Mouse (Mus musculus) layer of hippocampus, postnatal 10 days (tissue): ENCODE measurements around the gene Adap2. TPM values are rescaled to one million over a fixed set of nuclear protein-coding genes. Genes with fewer than 3 reads are reported as not detected.
"Not testable (repeated sequence)": the region's sequence is repeated elsewhere in the genome, so short reads cannot be mapped to it uniquely, and the experiment has no call there.

Experiments used
- DNase-seq, 2 experiments: peaks; one replicate each; pipeline ENCODE4 v3.0.0; 2021; ENCODE audit warnings: low spot score in 2 of 2
- total RNA-seq, 2 experiments: library from RNA; stranded (reverse); gene quantifications; 2 replicates each; pipeline ENCODE4 v1.2.3; 2021

The Adap2 gene
- total RNA-seq, 2 experiments from 2014 or later, result 8.5 to 9.7 TPM

DNA sequence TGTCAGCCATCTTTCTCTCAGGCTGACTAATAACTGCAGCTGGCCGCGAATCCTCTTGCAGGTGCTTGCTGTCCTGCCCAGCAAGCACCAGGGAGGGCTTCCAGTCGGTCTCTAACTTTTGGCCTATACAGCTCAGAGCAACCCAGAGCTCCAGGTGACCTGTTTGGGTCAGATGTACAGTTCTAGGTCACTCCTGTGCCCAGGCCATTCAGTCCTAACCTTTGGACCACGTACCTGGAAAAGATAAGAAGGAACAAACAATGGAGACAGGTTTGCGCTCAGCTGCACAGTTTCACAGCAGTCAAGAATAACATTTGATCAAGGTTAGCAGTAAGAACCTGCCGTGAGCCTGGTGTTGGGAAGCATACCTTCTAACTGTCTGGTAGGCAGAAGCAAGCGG lies 5.1 kb downstream of the Adap2 start:
- DNase-seq, result no peak

DNA sequence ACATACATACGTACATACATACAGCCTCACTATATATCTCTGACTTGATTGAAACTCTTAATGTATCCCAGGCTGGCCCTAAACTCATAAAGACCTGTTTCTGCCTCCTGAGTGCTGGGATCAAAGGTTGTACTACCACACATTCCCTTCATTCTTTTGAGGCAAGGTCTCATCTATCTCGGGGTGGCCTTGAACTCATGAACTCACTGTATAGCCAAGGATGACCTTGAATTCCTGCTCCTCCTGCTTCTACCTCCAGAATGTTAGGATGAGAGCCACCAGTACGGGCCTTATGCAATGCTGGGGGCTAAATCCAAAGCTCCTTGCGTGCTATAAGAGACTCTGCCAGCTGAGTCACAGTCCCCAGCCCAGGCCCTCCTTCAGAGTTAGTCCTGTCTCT lies 7.1 kb downstream of the Adap2 start:
- no peak for DNase-seq

DNA sequence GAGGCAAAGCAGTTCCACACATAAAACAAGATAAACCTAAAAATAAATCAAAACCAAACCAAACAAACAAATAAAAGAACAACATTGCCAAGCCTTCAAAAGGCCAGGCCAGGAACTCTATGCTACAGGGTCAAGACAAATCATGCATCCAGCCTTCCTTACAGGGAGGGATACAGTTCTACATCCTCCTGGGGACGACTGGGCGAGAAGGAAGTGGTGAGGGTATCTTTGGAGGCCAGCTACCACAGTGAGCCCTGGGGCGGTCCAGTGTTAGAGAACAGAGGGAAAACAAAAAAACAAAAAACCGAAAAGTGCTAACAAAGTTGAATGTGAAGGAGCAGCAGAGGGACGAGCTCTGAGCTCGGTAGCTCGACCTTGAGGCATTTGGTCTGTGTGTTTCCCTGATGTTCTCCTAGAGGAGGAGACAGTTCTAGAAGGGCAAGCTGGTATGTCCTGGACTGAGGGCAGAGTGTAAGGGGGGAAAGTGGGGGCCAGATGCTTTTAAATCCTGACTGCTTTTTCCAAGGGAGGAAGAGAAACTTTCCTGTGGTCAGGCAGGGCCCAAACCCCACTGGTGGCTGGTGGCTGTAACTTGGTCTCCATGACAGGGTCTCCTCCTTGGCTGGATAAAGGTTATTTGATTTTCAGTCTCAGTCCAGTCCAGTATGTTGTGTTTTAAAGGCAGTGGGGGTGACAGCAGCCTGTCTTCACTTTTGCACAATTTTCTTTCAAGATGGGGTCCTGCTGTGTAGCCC lies 9.6 kb downstream of the Adap2 start:
- no peak for DNase-seq

DNA sequence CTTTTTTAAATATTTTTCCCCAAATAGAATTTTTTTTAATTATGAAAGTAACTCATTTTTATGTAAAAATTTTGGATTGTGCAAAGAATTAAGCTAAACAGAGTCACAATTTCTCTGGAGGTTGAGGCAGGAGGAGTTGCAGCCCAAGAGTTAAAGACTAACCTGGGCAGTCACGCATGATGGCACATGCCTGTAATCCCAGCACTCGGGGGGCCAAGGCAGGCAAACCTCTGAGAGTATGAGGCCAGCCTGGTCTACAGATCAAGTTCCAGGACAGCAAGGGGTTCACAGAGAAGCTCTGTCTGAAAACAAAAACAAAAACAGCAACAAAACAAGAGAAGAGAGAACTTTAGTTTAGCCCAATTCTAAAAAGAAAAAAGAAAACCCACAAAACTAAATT lies 10.3 kb downstream of the Adap2 start:
- DNase-seq, result no peak

DNA sequence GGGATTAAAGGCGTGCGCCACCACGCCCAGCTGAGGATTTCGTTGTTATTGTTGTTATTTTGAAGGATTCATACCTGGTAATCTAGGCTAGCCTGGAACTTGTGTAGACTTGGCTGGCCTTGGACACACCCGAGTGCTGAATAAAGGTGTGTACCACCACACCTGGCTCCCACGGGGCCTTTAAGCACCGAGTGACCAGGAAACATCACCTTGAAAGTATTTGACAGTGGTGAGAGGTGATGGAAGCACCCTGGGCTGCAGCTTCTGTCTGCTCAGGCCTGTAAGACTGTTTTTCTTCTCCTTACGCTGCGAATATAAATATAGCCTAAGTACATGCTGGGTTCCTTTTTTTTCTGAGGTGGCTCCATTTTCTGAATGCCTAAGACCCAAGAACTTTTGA lies 14.2 kb downstream of the Adap2 start:
- no peak for DNase-seq

DNA sequence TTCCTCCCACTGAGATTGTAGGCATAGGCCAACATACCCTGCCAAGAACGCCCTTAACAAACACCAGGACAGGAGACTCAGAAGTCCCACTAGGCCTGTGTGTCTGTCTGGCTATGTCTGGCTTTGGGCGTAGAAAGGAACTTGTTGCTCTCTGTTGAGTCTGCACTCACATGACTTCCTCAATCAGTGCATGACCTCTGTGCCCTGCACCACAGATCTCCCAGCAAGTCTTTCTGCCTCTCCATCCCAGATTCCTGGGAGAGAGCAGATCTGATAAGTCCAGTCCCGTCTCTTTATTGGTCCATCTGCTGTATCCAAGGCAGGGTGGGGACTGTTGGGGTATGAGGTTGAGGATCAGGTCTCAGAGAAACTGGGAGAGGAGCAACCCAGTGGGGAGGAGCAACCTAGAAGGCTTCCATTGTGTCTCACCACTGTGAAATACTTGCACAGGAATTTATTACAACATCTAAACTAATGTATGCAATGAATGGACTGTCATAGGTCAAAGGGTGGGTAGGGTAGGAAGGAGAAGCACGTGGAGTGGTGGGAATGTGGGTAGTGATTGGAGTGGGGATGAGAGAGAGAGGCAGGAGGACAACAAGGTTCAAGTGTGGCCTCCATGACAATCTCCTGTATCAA lies 14.8 kb downstream of the Adap2 start:
- no peak for DNase-seq

DNA sequence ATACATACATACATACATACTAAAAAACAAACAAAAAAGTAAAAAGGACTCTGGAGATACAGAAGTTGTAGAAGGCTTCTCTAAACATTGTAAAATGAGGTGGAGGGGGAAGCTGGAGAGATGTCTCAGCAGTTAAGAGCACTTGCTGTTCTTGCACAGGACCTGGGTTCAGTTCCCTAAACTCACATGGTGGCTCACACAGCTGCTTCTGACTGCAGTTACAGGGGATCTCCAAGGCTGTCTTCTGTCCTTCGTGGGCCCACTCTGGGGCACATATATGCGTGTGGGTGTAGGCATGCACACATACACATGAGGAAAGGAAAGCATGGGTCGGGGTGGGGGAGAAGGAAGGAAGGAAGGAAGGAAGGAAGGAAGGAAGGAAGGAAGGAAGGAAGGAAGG lies 15.7 kb downstream of the Adap2 start:
- DNase-seq, result no peak

DNA sequence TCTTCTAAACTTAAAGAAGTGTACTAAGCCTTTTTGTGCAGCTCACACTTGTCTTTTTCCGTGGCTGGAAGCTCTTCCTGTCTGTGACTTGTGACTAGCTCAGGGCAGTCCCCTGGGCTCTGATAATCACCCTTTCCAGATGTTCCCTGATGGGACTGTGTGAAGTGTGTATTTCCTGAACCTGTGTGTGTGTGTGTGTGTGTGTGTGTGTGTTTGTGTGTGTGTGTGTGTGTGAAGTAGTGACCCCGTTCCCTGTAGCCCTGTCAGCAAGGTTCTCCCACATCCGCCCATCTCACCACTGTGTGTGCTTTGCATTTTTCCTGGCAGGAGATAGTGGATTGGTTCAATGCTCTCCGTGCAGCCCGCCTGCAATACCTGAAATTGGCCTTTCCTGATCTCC lies 16.4 kb downstream of the Adap2 start:
- DNase-seq, result no peak

DNA sequence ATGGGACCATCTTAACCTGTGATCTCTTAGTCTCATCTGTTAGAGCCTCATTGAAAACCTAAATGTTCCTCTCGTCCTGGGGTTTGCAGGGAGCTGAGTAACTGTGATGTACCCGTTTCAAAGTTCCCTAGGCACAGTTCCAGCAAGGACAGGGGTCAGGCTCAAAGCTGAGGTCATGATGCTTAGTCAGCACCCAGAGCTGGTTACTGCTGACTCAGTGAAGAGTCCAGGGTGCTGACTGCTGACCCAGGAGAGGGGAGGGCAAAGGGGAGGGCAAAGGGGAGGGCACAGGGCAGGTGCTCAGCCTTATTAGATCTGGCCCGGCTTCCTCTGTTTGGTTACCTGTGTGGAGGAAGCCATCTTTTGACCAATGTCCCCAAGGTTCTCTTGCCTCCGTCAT lies 18.0 kb downstream of the Adap2 start:
- DNase-seq, result no peak

DNA sequence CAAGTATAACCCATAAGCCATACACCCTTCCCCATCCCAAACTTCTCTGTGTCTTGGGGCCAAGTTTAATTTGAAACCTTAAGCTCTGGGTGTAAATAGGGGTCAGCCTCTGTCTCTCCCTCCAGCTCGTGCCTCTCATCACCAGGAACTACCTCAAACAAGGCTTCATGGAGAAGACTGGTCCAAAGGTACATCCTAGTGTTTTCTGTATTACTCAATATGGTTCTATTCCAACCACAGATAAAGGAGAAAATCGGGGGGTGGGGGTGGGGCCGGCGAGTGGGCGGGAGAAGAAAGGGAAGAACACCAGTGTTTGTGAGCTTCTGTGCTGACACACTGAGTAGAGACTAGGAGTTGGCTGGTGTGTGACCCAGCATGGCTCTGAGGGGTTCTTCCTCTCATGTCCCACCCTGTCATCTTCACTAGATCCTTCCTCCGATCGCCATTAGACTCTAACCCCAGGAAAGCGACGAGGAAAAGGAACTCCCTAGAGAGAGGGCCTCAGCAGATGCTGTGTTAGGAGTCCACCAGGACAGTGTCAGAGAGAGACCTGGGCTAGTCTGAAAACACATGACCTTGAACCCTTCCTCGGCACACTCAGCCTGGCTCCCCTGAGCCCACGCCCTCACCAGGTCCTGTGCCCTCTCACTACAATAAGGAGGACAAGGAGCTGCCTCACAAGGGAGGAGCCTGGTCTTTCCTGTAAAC lies 20.2 kb downstream of the Adap2 start:
- no peak for DNase-seq

DNA sequence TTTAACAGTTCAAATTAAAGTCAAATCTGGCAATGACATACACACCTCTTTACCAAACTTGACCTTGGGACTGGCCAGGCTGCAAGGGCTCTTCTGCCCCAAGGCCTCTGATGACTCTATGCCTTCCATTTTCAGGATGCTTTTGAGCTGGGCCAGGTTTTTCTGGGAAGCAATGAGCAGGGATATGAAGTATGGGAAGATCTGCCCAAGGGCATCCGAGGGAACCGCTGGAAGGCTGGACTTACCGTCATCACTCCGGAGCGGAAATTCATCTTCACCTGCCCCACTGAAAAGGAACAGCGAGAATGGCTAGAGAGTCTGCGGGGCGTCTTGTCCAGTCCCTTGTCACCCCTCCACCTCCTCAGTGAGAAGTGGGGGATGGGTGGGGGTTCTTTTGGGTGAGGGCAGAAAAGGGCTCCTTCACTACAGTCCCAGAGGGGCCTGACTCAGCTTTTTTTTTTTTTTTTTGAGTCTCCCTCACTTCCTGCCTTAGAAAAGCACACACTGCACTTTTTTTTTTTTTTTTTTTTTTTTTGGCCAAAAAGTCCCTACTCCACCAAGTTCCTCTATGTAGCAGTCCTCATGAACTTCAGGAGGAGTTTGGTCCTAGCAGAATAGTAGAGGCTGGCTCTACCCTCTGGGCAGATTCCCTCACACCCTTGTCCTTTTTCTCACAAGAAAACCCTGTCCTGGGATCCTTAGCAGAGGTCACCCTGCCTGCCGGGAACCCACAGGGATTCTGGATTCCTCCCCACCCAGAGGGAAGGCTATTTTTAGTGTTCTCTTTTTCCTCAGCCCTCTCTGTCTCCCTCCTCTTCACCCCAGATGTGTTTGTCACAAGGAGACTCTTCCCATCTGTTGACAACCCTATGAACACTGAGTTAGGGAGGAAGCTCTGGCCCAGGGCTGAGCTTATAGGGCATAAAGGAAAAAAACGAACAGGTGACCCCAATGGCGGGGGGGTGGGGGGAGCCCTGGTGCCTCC lies 23.3 kb downstream of the Adap2 start:
- DNase-seq, result peak in 1 of 2 experiments; percentile 26

DNA sequence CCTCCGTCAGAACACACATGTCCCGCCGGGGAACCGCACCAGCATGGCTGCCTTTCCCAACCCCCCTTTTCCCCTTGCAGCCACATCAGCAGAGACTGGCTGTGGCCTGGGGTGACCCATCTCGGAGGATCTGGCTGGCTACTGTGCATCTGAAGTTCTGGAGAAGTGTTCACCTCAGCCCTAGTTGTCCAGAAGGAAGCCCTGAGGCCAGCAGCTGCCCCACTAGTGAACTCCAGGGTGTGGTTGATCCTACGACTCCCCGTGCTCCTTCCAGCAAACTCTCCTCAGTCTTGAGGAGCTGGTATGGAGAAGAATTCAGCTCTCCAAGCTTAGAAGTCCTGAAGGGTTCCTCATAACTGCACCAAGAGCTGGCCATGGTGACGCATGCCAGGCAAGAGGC lies 24.4 kb downstream of the Adap2 start:
- DNase-seq, result no peak

DNA sequence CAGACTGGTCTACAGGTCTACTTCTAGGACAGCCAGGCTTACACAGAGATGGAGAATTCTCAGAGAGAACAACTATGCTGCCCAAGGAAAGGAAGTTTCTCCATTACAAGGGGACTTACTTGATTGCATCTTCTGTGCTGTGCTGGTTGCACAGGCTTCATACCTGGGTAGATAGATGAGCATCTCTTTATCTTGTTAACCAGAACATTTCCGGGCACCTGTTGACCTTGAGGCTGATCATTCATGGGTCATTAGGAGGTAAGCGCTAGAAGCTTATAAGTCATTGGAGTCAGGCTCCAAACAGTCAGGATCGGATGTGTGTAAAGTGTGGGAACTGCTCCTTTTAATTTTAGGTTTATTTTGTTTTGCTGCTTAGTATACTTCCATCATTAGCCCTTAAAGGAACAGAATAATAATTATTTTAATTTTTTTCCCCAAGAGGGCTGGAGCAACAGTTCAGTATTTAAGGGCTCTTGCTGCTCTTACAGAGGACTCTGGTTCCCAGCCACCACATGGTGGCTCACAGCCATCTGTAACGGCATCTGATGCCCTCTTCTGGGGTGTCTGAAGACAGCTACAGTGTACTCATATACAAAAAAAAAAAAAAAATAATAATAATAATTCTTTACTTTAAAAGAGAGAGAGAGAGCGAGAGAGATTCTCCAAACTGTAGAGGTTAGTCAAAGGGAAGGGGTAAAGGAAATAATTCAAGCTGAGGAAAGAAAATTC lies 27.3 kb downstream of the Adap2 start:
- DNase-seq, result no peak

DNA sequence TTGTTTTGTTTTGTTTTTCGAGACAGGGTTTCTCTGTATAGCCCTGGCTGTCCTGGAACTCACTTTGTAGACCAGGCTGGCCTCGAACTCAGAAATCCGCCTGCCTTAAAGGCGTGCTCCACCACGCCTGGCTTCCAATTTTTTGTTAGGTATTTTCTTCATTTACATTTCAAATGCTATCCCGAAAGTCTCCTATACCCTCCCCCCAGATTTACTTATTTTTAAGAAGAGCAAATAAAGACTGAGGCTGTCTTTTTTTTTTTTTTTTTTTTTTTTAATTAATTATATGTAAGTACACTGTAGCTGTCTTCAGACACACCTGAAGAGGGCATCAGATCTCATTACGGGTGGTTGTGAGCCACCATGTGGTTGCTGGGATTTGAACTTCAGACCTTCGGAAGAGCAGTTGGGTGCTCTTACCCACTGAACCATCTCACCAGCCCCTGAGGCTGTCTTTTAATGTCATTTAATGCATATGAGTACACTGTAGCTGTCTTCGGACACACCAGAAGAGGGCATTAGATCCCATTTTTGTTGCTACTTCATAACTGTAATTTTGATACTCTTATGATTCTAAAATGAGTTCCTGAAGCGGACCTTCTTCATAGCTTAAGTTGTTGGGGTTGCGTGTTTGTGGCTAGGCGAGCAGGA lies 29.3 kb downstream of the Adap2 start:
- DNase-seq, result not testable (repeated sequence)

DNA sequence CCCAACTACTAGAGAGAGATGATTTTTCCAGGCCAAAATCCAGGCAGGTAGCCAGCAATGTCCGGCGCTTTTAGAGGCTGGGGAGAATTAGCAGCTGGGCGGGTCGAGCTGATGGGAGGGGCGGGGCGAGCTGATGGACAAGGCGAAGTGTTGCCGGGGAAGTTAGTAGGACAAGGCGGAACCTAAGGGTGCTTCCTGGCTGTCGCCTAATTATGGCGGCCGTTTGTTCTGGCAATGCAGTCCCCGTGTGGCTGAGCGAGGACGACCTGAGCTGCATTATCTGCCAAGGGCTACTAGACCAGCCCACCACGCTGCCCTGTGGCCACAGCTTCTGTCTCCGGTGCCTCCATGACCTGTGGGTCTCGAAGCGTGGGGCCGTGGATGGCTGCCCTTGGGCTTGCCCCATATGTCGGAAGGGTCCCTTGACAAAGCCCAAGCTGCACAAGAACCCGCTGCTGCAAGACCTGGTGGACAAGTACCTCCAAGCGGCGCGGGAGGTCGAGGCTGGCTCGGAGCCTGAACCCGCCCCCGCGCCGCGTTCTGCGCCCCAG lies 29.9 kb downstream of the Adap2 start, which contains the start of gene Rnf135:
Rnf135 (plus strand) TSS at position 147 of the 551 bp plus-strand sequence.
- peak; percentile 78 to 84 for DNase-seq

DNA sequence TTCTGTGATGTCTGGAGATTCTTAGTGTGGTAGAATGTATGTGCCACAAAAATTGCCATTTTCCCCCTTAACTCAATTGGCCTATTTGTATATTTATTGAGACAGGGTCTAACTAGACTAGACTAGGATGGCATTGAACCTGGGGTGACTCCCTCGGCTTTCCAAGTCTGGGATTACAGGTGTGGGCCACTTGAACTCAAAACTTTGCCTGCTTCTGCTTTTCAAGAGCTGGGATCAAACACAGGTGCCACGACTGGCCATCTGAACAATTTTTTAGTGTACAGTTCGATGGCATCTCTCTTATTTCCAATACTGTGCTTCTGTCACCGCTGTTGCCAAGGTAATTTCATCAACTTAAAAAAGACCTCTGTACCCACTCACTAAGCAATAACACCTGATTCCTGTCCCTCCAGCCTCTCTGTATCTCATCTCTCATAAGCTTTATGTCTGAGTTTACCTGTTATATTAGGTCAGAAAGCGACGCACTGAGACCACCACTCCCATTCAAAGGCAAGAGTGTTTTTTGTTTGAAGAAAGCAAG lies 30.7 kb downstream of the Adap2 start:
- DNase-seq, result no peak

DNA sequence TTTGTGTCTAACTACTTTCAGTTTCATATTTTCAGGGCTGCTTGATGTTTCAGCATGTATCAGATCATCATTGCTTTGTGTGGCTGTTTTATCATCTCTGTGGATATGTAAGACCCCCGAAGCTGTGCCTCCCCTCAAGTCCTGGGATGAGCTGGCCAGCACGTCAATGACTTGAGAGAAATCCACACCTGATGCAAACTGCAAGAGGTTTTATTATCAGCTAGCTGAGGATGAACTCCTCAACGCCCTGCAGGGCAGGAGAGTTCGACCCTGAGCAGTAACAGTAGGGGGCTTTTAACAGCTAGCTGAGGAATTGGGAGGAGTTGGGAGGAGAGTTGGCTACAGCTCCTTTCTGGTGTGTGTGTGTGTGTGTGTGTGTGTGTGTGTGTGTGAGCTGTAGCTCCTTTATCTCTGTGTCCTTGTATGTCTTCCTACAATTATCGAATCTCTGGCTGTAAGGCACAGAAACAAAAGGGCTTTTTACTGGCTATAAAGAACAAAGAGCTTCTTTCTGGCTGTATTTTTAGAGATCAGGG lies 31.6 kb downstream of the Adap2 start:
- DNase-seq, result not testable (repeated sequence)

DNA sequence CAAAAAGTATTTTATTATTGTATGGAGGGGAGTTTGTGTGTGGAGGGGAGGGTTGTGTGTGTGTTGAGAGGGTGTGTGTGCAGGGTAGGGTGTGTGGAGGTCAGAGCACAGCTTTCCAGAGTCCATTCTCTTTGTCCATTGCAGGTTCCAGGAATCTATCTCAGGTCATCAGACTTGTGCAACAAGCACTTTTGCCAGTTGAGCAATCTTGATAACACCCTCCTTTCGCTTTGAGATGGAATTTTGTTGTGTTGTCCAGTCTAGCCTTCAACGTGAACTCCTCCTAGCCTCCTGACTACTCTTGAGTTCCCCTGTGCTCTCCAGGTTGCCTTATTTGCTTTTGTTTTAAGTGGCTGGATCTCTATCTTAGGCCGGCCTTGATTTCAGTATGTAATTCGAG lies 36.4 kb downstream of the Adap2 start:
- DNase-seq, result no peak

DNA sequence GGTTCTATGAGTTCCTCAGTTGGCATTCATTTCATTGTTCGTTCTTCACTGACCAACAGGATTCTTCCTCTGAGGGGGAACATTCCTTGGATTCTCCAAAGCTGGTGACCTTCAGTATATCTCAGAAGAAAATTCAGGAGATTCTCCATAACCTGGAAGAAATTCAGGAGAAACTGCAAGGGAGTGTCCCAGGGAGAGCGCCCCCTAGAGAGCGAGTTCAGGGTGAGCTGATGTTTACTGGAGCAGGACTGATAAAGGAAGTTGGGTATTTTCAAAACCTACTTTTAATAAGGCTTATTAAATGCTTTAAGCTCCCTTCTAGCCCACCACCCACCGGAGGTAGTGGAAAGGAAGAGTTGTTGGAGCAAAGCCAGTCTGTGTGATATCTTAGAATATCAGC lies 39.9 kb downstream of the Adap2 start:
- DNase-seq, result no peak
